ENCODE assay signal across 19 mouse cellular contexts in genomic region chr6:54277234-54277633, GRCm38 (mm10). TPM values are rescaled to one million over a fixed set of nuclear protein-coding genes. Genes with fewer than 3 reads are reported as not detected.
DNase-seq lines count a peak whose midpoint lies in the region; TF ChIP-seq lines count a peak whose summit lies in the region.
"Had no signal": no experiment of that assay in that cellular context is flagged by ENCODE, and none has a peak within 500 bp of the region (broad histone marks: within the 10 kb centered on the region; RNA-seq: fewer than 3 reads in every experiment).

No protein-coding gene starts in this region.

- no peaks in the 10 kb centered on the region for H3K36me3 ChIP-seq in C2C12 (ENCODE audit: control insufficient read depth, insufficient read depth)
- no peaks in the 10 kb centered on the region for H3K36me3 ChIP-seq in embryonic facial prominence, embryonic 10.5 days (replicated peaks)
- H3K36me3 ChIP-seq: heart, embryonic 15.5 days; neural tube, embryonic 12.5 days had no signal

- TF ChIP-seq CTCF in left cerebral cortex, adult 2 months (IDR thresholded peaks at IDR 0.05): no peak
- TF ChIP-seq CTCF in C2C12 (IDR thresholded peaks at IDR 0.05; ENCODE audit: control insufficient read depth, insufficient read depth, insufficient read length): no peak

- no peaks in the 10 kb centered on the region for H3K79me2 ChIP-seq in C2C12 (ENCODE audit: control insufficient read depth, insufficient read depth)

- intact Hi-C loops in heart, postnatal 14 days (cut with DNase I): loop anchor here (10.0 kb wide), 1 partner anchor 218 kb away; no protein-coding TSS in a partner anchor
- intact Hi-C loops in left cerebral cortex, adult 2 months (cut with DNase I): no loop called here
- intact Hi-C loops in left cerebral cortex, postnatal 36 days (cut with DNase I): no loop called here

- H3K4me3 ChIP-seq in left cerebral cortex, adult 2 months: no peak overlapping the region
- H3K4me3 ChIP-seq in C2C12 (ENCODE audit: insufficient read depth, poor library complexity, severe bottlenecking): no peak overlapping the region
- no peak overlapping the region for H3K4me3 ChIP-seq in embryonic facial prominence, embryonic 10.5 days
- H3K4me3 ChIP-seq: heart, embryonic 15.5 days; neural tube, embryonic 12.5 days had no signal

- H3K4me1 ChIP-seq in embryonic facial prominence, embryonic 10.5 days: peaks cover 62% of the 10 kb centered on the region

- H3K27ac ChIP-seq in left cerebral cortex, adult 2 months: peak overlapping the region; percentile 26; the same call in 1 of the 2 replicates
- H3K27ac ChIP-seq in embryonic facial prominence, embryonic 10.5 days (replicated peaks): peak overlapping the region; percentile 32; the same call in 1 of the 2 replicates
- H3K27ac ChIP-seq: neural tube, embryonic 12.5 days had no signal

- peak; percentile 26 to 42 for DNase-seq in heart, adult 18-20 months
- DNase-seq in heart, postnatal 14 days: no peak
- no peak for DNase-seq in left cerebral cortex, adult 2 months (ENCODE audit: extremely low spot score in 1 of 2, low spot score in 2 of 2)
- DNase-seq in left cerebral cortex, postnatal 36 days (ENCODE audit: low spot score in 2 of 2): no peak
- DNase-seq in embryonic facial prominence, embryonic 10.5 days (ENCODE audit: low spot score): no peak
- DNase-seq in thymus, adult 18-20 months: no peak
- no peak for DNase-seq in cerebellum, postnatal 14 days
- DNase-seq: adrenal gland, postnatal 14 days; cerebellum, adult 11 months; cerebellum, postnatal 36 days; left cerebral cortex, postnatal 4 days; liver; right cerebral cortex, postnatal 4 days; thymus, postnatal 36 days had no signal

- no peaks in the 10 kb centered on the region for H3K79me3 ChIP-seq in C2C12 (ENCODE audit: low read depth)

- H3K27me3 ChIP-seq in C2C12 (ENCODE audit: control insufficient read depth, insufficient read depth, insufficient read length): no peaks in the 10 kb centered on the region
- peaks cover 14% of the 10 kb centered on the region for H3K27me3 ChIP-seq in embryonic facial prominence, embryonic 10.5 days (replicated peaks; ENCODE audit: low read depth, poor library complexity, severe bottlenecking)
- H3K27me3 ChIP-seq: heart, embryonic 15.5 days; neural tube, embryonic 12.5 days had no signal

- H3K9me3 ChIP-seq in embryonic facial prominence, embryonic 10.5 days: no peaks in the 10 kb centered on the region
- H3K9me3 ChIP-seq: heart, embryonic 15.5 days; neural tube, embryonic 12.5 days had no signal

- WGBS in embryonic facial prominence, embryonic 10.5 days: 89% methylated on average over 4 of the region's 4 CpGs

- H3ac ChIP-seq in C2C12 (ENCODE audit: control insufficient read depth, insufficient read length, low read depth): no peak overlapping the region

TF ChIP-seq in C2C12, 6 proteins besides CTCF, POLR2A, EP300 and RAD21:
- no peak for TF ChIP-seq FOSL1 (IDR thresholded peaks at IDR 0.05; ENCODE audit: insufficient read depth, low read length, poor library complexity, severe bottlenecking)
- TF ChIP-seq MAX (IDR thresholded peaks at IDR 0.05): no peak
- TF ChIP-seq USF1 (IDR thresholded peaks at IDR 0.05; ENCODE audit: low read depth): no peak
- TF ChIP-seq MYOD1 (IDR thresholded peaks at IDR 0.05; ENCODE audit: control insufficient read depth, insufficient read length, low read depth): peak; percentile 2

RNA-seq across cellular contexts. Expression of gene Prr15, which starts 48.4 kb away (rescaled TPM):
- 1 to 10 TPM; 1.8 TPM for total RNA-seq in heart, adult 18-20 months (2021)
- total RNA-seq in heart, postnatal 14 days (2021): 1 to 10 TPM; 2.4 to 2.9 TPM
- 1 to 10 TPM; 2.0 to 2.9 TPM for total RNA-seq in left cerebral cortex, adult 2 months (2021)
- 1 to 10 TPM; 1.4 to 1.8 TPM for total RNA-seq in left cerebral cortex, postnatal 36 days (2021)
- 0.04 TPM for polyA plus RNA-seq in C2C12 (2012; fragmentation: generic; extraction: Trizol)
- 2.9 and 3.6 TPM in 2 replicates for polyA plus RNA-seq in embryonic facial prominence, embryonic 10.5 days (2016; fragmentation: Nextera tagmentation; extraction: Ambion mirVana)
- total RNA-seq: monocyte, adult 5-6 weeks had no signal
- polyA plus RNA-seq: activated CD4-positive, CD25-positive, alpha-beta regulatory T cell, adult 4 months had no signal

Comparison
In these comparisons a context has a peak if more than half of its experiments do, and no peak if none do; other contexts are left out.
1. DNase-seq: peak in heart, adult 18-20 months (2 of 2); none in heart, postnatal 14 days (0 of 2), left cerebral cortex, adult 2 months (0 of 2), left cerebral cortex, postnatal 36 days (0 of 2), embryonic facial prominence, embryonic 10.5 days (single experiment), thymus, adult 18-20 months (0 of 2) and cerebellum, postnatal 14 days (0 of 2).